Mouse (Mus musculus) CD4-positive, CD25-positive, alpha-beta regulatory T cell, adult 9 weeks (primary cell): ENCODE measurements around the gene Mapre3. TPM values are rescaled to one million over a fixed set of nuclear protein-coding genes. Genes with fewer than 3 reads are reported as not detected.

Source experiments
- polyA plus RNA-seq: library from polyadenylated mRNA; unstranded; fragments of 100-300 nt; shearing (Covaris generic); gene quantifications from one replicate; pipeline ENCODE4 v1.2.1, GENCODE M21; 2017

Mapre3 gene
- 5.3 TPM for polyA plus RNA-seq

GRCm38 (mm10) chr5:30814424-30815119, at the start of gene Mapre3:
Mapre3 (plus strand) TSS chr5:30814641.

GRCm38 (mm10) chr5:30867712-30868111, 53.3 kb downstream of the Mapre3 start, which contains the start of gene Tmem214:
Tmem214 (plus strand) TSS chr5:30868012.

GRCm38 (mm10) chr5:30888337-30889087, 74.1 kb downstream of the Mapre3 start, which contains the start of gene Agbl5:
Agbl5 (plus strand) TSS chr5:30888694.

GRCm38 (mm10) chr5:30907413-30908059, 93.1 kb downstream of the Mapre3 start, which contains the start of gene Ost4:
Ost4 (minus strand) TSS chr5:30907788.

GRCm38 (mm10) chr5:30913060-30913841, 98.8 kb downstream of the Mapre3 start, which contains the start of gene Emilin1:
Emilin1 (plus strand) TSS chr5:30913402.

Other genes with a start within 250 kb of the Mapre3 start
- gene Kcnk3, start 226.5 kb upstream of the Mapre3 start, polyA plus RNA-seq: not detected
- 31.3 TPM for gene Slc35f6, start 166.7 kb upstream of the Mapre3 start, polyA plus RNA-seq
- 81.1 TPM for gene Cenpa, start 147.9 kb upstream of the Mapre3 start, polyA plus RNA-seq
- gene Dpysl5, start 103.1 kb upstream of the Mapre3 start, polyA plus RNA-seq: not detected
- gene Tmem214, start 53.4 kb downstream of the Mapre3 start, polyA plus RNA-seq: 66.9 TPM
- gene Agbl5, start 74.1 kb downstream of the Mapre3 start, polyA plus RNA-seq: 16.2 TPM
- gene Ost4, start 93.1 kb downstream of the Mapre3 start, polyA plus RNA-seq: 311 TPM
- 3.6 TPM for gene Emilin1, start 98.8 kb downstream of the Mapre3 start, polyA plus RNA-seq
- 36.3 TPM for gene Khk, start 106.8 kb downstream of the Mapre3 start, polyA plus RNA-seq
- 0.55 TPM for gene Cgref1, start 130.9 kb downstream of the Mapre3 start, polyA plus RNA-seq
- 228 TPM for gene Preb, start 145.7 kb downstream of the Mapre3 start, polyA plus RNA-seq
- not detected for gene Tcf23, start 154.0 kb downstream of the Mapre3 start, polyA plus RNA-seq
- gene Atraid, start 233.7 kb downstream of the Mapre3 start, polyA plus RNA-seq: 117 TPM
- gene Slc5a6, start 234.3 kb downstream of the Mapre3 start, polyA plus RNA-seq: 12.3 TPM
- 23.1 TPM for gene Cad, start 240.1 kb downstream of the Mapre3 start, polyA plus RNA-seq